8 mouse cellular contexts compared by ENCODE assay signal in the genomic region with DNA sequence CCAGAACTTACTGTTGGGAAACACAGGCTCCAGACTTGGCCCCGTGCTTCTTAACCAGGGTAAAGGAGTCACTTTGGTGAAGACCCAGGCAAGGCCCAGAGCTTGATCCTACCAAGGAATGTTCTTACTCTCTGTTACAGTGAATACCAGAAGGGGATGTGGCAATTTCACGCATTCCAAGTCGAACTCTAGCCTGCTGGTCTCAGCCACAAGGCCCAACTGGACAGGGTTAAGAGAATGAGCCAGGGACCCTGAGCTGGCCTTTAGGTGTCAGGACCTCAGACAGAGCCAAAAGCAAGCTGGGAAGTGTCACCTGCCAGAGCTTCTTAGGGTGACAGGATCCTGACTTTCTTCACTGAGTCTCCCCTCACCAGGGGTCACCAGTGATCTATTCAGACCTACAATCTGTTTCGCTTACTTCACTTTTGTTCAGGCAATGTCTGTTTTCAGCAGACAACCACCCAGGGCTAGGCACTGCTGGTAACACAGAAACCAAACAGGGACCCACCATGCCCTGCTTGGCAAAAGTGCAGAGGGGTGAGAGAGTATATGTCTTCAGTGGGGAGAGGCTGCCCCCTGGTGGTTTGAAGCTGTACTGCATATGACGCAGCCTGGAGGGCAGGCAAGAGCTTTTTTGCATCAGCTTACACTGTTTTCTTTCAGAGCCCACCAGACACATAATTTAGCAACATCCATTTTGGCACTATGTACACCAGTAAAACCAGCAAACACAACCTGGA.
DNase-seq lines count a peak whose midpoint lies in the region; ATAC-seq and TF ChIP-seq lines count a peak whose summit lies in the region.

No protein-coding gene starts in this region.

- no peaks in the 10 kb centered on the region for H3K9me3 ChIP-seq in midbrain, embryonic 11.5 days (ENCODE audit: control insufficient read depth, low read length)

- no peak for TF ChIP-seq POLR2A in brain, embryonic 14.5 days (IDR thresholded peaks at IDR 0.05; ENCODE audit: borderline replicate concordance, extremely low read depth, insufficient read depth, insufficient read length, poor library complexity, severe bottlenecking)
- no peak for TF ChIP-seq POLR2A in spleen, adult 2 months (IDR thresholded peaks at IDR 0.05; ENCODE audit: low read depth, low read length)

- DNase-seq in gastrocnemius, adult 18-20 months (ENCODE audit: low spot score): peak; percentile 68
- DNase-seq in gastrocnemius, postnatal 25 days: no peak
- DNase-seq in brain, embryonic 14.5 days (ENCODE audit: low read depth): peak; percentile 81
- DNase-seq in heart, postnatal 25 days (ENCODE audit: low spot score): peak; percentile 14
- DNase-seq in left cerebral cortex, adult 2 months (ENCODE audit: extremely low spot score in 1 of 2, low spot score in 2 of 2): peak; percentile 68 to 84
- peak; percentile 98 for DNase-seq in midbrain, embryonic 11.5 days (ENCODE audit: low spot score, missing footprints)
- peak in 1 of 2 experiments; percentile 52 for DNase-seq in spleen, adult 2 months (ENCODE audit: low read depth in 1 of 2, low spot score in 2 of 2)

- H3K27me3 ChIP-seq in midbrain, embryonic 11.5 days (ENCODE audit: control insufficient read depth, insufficient read depth, low read length): peaks cover 5% of the 10 kb centered on the region; the same call in 1 of the 2 replicates
- H3K27me3 ChIP-seq in spleen, adult 2 months (ENCODE audit: control insufficient read depth, insufficient read depth, low read length): no peaks in the 10 kb centered on the region

- H3K4me3 ChIP-seq in left cerebral cortex, adult 2 months: no peak overlapping the region
- no peak overlapping the region for H3K4me3 ChIP-seq in midbrain, embryonic 11.5 days (ENCODE audit: low read depth, low read length)
- H3K4me3 ChIP-seq in spleen, adult 2 months (ENCODE audit: extremely low read depth, insufficient read depth, insufficient read length): no peak overlapping the region

- peak; percentile 79; the same call in 1 of the 2 replicates for ATAC-seq in erythroblast, adult 5-6 weeks (replicated peaks; ENCODE audit: low FRiP score, poor library complexity, severe bottlenecking)
- peak; percentile 62 for ATAC-seq in midbrain, embryonic 11.5 days (ENCODE audit: low FRiP score)

- intact Hi-C loops in heart, postnatal 25 days (cut with DNase I): loop anchor here (1.0 to 2.0 kb wide), 2 partner anchors 342 to 449 kb away; no protein-coding TSS in a partner anchor
- intact Hi-C loops in left cerebral cortex, adult 2 months (cut with DNase I): loop anchor here (1.0 to 10.0 kb wide), 6 partner anchors 135 to 510 kb away; a partner anchor contains a TSS

- no peak overlapping the region for H3K9ac ChIP-seq in midbrain, embryonic 11.5 days (ENCODE audit: low read length)

- TF ChIP-seq CTCF in brain, embryonic 14.5 days (IDR thresholded peaks at IDR 0.05; ENCODE audit: borderline replicate concordance, extremely low read depth, insufficient read depth, insufficient read length): peak; percentile 97
- TF ChIP-seq CTCF in left cerebral cortex, adult 2 months (IDR thresholded peaks at IDR 0.05): peak; percentile 96
- TF ChIP-seq CTCF in spleen, adult 2 months (IDR thresholded peaks at IDR 0.05; ENCODE audit: extremely low read depth, insufficient read depth, insufficient read length, insufficient replicate concordance): peak; percentile 67; the same call in 1 of the 2 replicates

- no peak overlapping the region for H3K4me2 ChIP-seq in midbrain, embryonic 11.5 days

- 50% methylated on average over 5 of the region's 5 CpGs for WGBS in midbrain, embryonic 11.5 days
- 61% methylated on average over 5 of the region's 5 CpGs for WGBS in spleen, adult 2 months

- no peaks in the 10 kb centered on the region for H3K36me3 ChIP-seq in midbrain, embryonic 11.5 days (ENCODE audit: control insufficient read depth, insufficient read depth, low read length)
- no peaks in the 10 kb centered on the region for H3K36me3 ChIP-seq in spleen, adult 2 months (ENCODE audit: control insufficient read depth, insufficient read depth, low read length)

- H3K4me1 ChIP-seq in midbrain, embryonic 11.5 days (ENCODE audit: control insufficient read depth, insufficient read depth, low read length): no peaks in the 10 kb centered on the region
- H3K4me1 ChIP-seq in spleen, adult 2 months (ENCODE audit: control insufficient read depth, insufficient read depth, insufficient read length): no peaks in the 10 kb centered on the region

- no peak overlapping the region for H3K27ac ChIP-seq in left cerebral cortex, adult 2 months
- H3K27ac ChIP-seq in midbrain, embryonic 11.5 days (ENCODE audit: low read depth, low read length): no peak overlapping the region
- H3K27ac ChIP-seq in spleen, adult 2 months (ENCODE audit: insufficient read depth, low read length): no peak overlapping the region
